Mouse (Mus musculus) limb, embryonic 15.5 days (tissue): ENCODE data around the gene Baiap2. TPM values are rescaled to one million over a fixed set of nuclear protein-coding genes. Genes with fewer than 3 reads are reported as not detected.

Experiments used
- ATAC-seq: fragments of 200-750 bp; cut with Nextera tagmentation; 2 replicates; pipeline ENCODE4 v1.8.0; 2017; ENCODE audit warnings: low read depth, moderate TSS enrichment; ENCODE audit not compliant: insufficient number of reproducible peaks, low FRiP score, low TSS enrichment
- H3K27ac ChIP-seq: fragments of 300-500 bp; sonication (generic); 2 replicates; pipeline ENCODE4 v1.5.1; 2015; ENCODE audit warnings: moderate library complexity, mild to moderate bottlenecking, inconsistent platforms
- H3K27me3 ChIP-seq: fragments of 300-500 bp; sonication (generic); 2 replicates; pipeline ENCODE4 v1.6.1; 2015; ENCODE audit warnings: inconsistent platforms
- H3K36me3 ChIP-seq: fragments of 300-500 bp; sonication (generic); 2 replicates; pipeline ENCODE4 v1.6.1; 2015; ENCODE audit warnings: inconsistent platforms
- H3K4me1 ChIP-seq: fragments of 300-500 bp; sonication (generic); 2 replicates; pipeline ENCODE4 v1.6.1; 2015; ENCODE audit warnings: inconsistent platforms
- H3K4me2 ChIP-seq: fragments of 300-500 bp; sonication (generic); 2 replicates; pipeline ENCODE4 v1.6.1; 2015; ENCODE audit warnings: mild to moderate bottlenecking, inconsistent platforms
- H3K4me3 ChIP-seq: fragments of 300-500 bp; sonication (generic); 2 replicates; pipeline ENCODE4 v1.5.1; 2015; ENCODE audit warnings: mild to moderate bottlenecking, inconsistent platforms
- H3K9ac ChIP-seq: fragments of 300-500 bp; sonication (generic); 2 replicates; pipeline ENCODE4 v1.6.1; 2015; ENCODE audit warnings: inconsistent platforms
- H3K9me3 ChIP-seq: fragments of 300-500 bp; sonication (generic); 2 replicates; pipeline ENCODE4 v1.6.1; 2016; ENCODE audit warnings: inconsistent platforms
- WGBS: fragments of 180-500 bp; shearing (Covaris S2); methylation state at CpG from one replicate; pipeline ENCODE4 v1.1.7; 2015; 5-methylcytosine and 5-hydroxymethylcytosine counted together
- polyA plus RNA-seq: library from polyadenylated mRNA; unstranded; fragments of >200 nt; fragmentation: Nextera tagmentation; extraction: Ambion mirVana; gene quantifications from 2 replicates; pipeline ENCODE4 v1.2.1, GENCODE M21; 2015

Baiap2 gene
- polyA plus RNA-seq, 1 experiment from 2014 or later = 40.2 TPM

DNA sequence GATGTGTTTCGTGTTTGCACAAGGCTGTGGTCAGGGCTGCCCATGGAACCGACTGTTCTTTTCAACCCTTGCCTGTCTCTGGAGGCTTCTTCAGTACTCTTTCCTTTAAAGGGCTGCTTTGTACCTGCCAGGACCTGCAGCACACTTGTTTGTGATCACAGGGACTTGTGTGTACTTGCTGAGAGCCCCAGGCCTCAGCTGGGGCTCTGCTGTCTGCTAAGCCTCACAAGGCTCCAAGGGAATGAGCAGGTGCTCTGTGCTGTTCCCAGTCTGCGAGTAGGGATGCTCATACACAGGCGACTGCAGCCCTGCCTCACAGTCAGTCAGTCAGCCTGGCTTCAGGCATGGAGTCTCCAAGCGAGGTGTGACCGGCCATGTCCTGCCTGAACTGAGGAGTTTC is 23.7 kb downstream of the Baiap2 start:
- Histone ChIP-seq H3K27ac (no peak overlapping the region), H3K9me3 (no peaks in the 10 kb centered on the region), H3K36me3 (peaks cover 27% of the 10 kb centered on the region), H3K4me3 (no peak overlapping the region), H3K27me3 (no peaks in the 10 kb centered on the region), H3K4me2 (no peak overlapping the region), H3K4me1 (peaks cover 20% of the 10 kb centered on the region), H3K9ac (no peak overlapping the region)
- no peak for ATAC-seq
- 68% methylated on average over 6 of the region's 6 CpGs for WGBS

DNA sequence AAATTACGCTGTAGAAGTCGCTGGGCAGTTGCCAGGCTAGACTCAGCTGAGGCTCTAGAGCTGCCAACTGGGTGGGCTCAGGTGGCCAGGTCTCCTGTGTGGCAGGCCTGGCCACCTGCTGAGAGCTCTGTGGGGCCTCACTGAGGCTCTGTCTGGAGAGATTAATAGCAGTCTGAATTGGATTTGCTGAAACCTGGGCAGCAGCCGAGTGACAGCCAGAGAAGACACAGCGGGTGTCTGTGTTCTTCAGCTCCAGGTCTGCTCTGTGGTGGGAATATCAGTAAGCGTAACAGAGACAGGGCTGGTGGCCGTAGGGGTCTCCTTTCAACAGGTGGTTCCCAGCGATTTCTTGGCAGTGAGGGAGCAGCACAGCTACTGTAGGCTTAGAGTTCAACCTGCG is 24.8 kb downstream of the Baiap2 start:
- ATAC-seq = no peak
- no peak overlapping the region for H3K27ac ChIP-seq
- H3K27me3 ChIP-seq = no peaks in the 10 kb centered on the region
- no peak overlapping the region for H3K4me2 ChIP-seq
- no peak overlapping the region for H3K9ac ChIP-seq
- H3K36me3 ChIP-seq = peaks cover 26% of the 10 kb centered on the region
- 70% methylated on average over 8 of the region's 8 CpGs for WGBS
- H3K4me1 ChIP-seq = peaks cover 20% of the 10 kb centered on the region
- H3K9me3 ChIP-seq = no peaks in the 10 kb centered on the region
- H3K4me3 ChIP-seq = no peak overlapping the region

DNA sequence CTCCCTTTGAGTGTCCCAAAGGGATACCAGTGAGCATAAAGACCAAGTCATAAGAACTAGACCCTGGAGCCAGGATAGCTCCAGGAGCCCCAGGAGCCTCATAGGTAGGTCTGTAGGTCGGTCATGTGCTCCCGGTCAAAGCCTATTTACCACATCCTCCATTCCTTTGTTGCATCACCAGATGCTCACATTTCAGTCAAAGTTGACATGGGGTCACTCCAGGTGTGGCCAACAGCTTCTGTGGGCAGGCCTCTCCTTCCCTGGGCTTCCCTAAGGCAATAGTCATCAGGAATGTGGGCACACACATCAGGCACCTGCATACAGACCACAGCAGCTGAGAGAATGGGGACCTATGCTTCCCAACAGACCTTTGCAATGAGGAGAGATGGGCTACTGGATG is 25.3 kb downstream of the Baiap2 start:
- H3K36me3 ChIP-seq = peaks cover 26% of the 10 kb centered on the region
- ATAC-seq = no peak
- no peaks in the 10 kb centered on the region for H3K27me3 ChIP-seq
- no peaks in the 10 kb centered on the region for H3K9me3 ChIP-seq
- H3K4me1 ChIP-seq = peaks cover 20% of the 10 kb centered on the region
- H3K4me3 ChIP-seq = no peak overlapping the region
- no peak overlapping the region for H3K27ac ChIP-seq
- no peak overlapping the region for H3K4me2 ChIP-seq
- H3K9ac ChIP-seq = no peak overlapping the region
- 82% methylated on average over 2 of the region's 2 CpGs for WGBS

DNA sequence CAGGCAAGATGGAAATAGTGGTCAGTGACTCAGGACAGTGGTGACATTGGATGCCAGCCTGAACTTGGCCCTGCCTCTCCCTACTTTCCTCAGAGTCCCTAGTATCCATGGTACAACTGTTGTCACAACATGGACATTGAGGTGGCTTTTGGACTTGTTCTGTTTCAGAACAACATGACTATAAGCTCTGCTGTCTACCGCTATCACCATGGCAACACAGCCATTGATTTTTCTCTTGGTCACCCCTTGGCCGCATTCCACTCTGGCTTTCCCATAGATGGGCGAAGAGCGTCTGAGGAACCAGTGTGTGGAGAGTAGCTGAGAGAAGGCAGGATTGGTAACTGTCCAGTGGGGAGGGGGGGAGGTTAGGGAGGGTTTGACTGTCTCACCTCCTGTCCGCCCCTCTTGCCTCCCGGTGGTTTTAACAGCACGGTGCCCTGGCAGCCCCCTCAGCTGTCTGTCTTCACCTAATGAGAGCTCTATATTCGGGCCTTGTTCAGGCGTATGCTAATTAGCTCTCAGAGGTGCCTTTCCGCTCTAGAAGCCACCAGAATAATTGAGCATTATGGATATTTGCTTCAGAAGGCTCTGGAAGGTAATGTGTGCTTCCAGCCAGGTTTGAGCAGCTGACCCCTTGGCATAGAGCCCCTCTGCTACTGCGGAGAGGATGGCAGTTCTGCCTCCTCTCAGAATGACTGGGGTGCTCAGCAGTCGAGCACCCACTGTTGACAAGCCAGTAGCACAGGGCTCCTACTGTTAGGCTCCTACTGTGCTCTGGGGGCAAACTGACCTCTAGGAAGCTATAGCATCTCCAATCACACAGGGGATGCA is 27.7 kb downstream of the Baiap2 start:
- no peak for ATAC-seq
- 75% methylated on average over 12 of the region's 12 CpGs for WGBS
- Histone ChIP-seq H3K4me2 (no peak overlapping the region), H3K9me3 (no peaks in the 10 kb centered on the region), H3K27me3 (no peaks in the 10 kb centered on the region), H3K4me1 (peaks cover 20% of the 10 kb centered on the region), H3K9ac (no peak overlapping the region), H3K36me3 (peaks cover 24% of the 10 kb centered on the region), H3K27ac (no peak overlapping the region), H3K4me3 (no peak overlapping the region)

DNA sequence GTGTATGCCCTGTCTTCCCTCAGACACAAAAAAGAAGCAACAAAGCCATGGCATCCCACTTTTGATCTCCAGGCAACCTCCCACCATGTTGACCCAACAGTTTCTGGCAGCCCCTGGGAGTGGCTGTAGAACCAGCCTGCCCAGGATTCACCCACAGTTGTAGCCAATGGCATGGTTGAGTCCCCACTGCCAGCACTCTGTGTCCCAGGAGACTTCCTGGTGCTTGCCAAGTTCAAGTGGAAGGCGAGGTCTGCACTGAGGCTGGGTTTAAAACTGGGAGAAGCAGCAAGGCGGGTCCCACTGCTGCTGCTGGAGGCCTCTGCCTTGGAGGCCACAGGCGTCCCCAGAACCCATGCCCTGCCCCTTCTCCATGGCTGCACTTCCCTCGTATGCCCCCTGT is 31.2 kb downstream of the Baiap2 start:
- Histone ChIP-seq H3K4me2 (no peak overlapping the region), H3K4me1 (peaks cover 13% of the 10 kb centered on the region), H3K4me3 (no peak overlapping the region), H3K9ac (no peak overlapping the region), H3K27ac (no peak overlapping the region), H3K36me3 (peaks cover 11% of the 10 kb centered on the region), H3K9me3 (no peaks in the 10 kb centered on the region), H3K27me3 (no peaks in the 10 kb centered on the region)
- WGBS = 86% methylated on average over 4 of the region's 4 CpGs
- no peak for ATAC-seq

DNA sequence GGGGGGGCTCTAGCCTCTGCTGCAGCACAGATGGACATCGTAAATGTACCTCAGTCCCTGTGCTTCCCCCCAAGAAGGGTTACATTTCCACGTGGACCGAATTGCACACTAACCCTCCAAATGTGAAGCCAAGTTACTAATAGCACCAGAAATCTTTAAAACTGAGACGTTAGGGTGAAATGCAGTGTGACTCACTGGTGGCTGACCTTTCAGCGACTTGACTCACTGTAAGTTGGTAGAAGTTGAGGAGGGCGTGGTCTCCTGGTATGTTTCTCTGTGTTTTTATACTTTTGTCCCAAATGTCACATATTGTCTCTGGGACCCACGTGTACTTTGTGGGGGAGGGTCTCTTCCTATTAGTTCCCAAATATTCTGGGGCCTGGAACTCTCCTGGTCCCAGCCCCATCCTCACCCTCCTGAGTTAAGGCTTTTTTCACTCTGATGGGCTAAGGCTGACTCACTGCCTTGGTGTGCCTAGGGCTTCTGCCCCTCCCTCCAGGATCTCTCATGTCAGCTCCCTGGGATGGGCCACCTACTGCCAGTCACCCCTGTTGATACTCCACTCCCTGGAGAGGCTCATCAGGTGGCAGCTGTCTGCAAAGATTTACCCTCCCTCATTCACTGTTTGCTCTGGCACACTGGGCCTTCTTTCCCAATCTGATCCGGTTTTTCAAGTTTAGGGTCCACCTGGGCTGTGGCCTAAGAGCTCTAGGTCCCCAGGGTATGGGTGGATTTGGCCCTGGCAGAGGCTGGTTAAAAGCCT is 33.4 kb downstream of the Baiap2 start:
- Histone ChIP-seq H3K4me2 (no peak overlapping the region), H3K9ac (no peak overlapping the region), H3K27ac (0 out of 2 replicates have a peak overlapping the region, but pooled peaks have one; percentile 57), H3K4me1 (peaks cover 20% of the 10 kb centered on the region), H3K36me3 (peaks cover 6% of the 10 kb centered on the region), H3K9me3 (no peaks in the 10 kb centered on the region), H3K27me3 (no peaks in the 10 kb centered on the region), H3K4me3 (no peak overlapping the region)
- ATAC-seq = peak; percentile 42; the same call in 1 of the 2 replicates
- 54% methylated on average over 8 of the region's 8 CpGs for WGBS

DNA sequence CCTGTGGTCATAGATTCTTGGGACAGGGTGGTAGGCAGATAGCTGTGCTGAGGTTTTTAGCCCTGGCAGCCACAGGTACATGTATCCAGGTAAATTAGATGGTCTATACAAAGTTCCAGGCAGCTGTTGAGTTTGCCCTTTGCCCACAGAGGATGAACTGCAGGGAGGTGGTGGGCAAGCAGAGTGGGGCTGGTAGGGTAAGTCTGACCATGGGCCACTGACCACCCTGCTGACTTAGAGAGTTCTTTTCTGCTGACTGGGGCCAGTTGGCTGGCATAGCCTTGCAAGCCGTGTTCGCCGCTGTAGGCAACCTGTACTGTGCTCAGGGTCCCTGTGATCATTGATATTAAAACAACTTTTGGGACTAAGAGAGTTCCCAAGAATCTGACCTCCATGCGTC is 36.1 kb downstream of the Baiap2 start:
- no peak overlapping the region for H3K4me2 ChIP-seq
- 92% methylated on average over 4 of the region's 4 CpGs for WGBS
- ATAC-seq = no peak

DNA sequence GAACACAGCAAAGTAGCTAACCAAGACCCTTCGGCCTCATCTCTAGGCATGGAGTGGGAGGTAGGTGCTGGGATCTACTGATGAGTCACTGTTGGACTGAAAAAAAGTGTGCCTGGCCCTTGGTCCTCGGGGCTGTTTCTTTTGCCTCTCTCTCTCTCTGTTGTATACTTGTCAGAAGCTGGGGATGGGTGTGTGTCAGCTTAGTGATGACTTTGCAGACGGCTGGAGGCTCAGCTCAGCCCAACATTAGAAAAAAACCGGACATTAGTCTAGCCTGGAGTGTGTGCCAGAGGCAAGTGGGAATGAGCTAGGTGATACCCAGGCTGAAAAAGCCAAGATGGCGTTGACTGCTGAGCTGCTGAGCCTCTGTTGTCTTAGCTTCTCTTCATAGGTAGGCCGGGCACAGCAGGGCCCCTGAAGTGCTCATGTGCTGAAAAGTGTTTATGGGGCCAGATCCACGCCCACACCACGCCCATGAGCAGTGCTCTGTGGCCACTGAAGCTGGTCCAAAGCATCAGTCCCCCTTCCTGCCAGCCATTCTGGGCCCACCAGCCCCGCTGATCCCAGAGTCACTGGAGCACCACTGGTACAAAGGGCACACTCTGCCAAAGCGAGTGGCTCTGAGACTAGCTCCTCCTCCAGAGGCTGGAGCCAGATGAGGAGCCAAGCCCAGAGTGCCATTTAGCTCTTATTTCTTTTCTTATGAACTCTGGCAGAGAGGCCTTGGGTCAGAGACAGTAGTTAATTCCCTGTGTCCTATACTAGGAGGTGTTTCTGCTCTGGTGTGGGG is 37.2 kb downstream of the Baiap2 start:
- no peaks in the 10 kb centered on the region for H3K9me3 ChIP-seq
- H3K27me3 ChIP-seq = no peaks in the 10 kb centered on the region
- peaks cover 23% of the 10 kb centered on the region for H3K4me1 ChIP-seq
- H3K9ac ChIP-seq = no peak overlapping the region
- H3K4me2 ChIP-seq = no peak overlapping the region
- H3K27ac ChIP-seq = no peak overlapping the region
- H3K4me3 ChIP-seq = no peak overlapping the region
- no peak for ATAC-seq
- 68% methylated on average over 10 of the region's 10 CpGs for WGBS
- peaks cover 33% of the 10 kb centered on the region for H3K36me3 ChIP-seq

More for the DNA sequence above, 36.1 kb downstream of the Baiap2 start:
- no peak overlapping the region for H3K4me3 ChIP-seq
- H3K36me3 ChIP-seq = peaks cover 29% of the 10 kb centered on the region
- no peak overlapping the region for H3K9ac ChIP-seq
- H3K4me1 ChIP-seq = peaks cover 23% of the 10 kb centered on the region
- H3K27ac ChIP-seq = no peak overlapping the region
- H3K27me3 ChIP-seq = no peaks in the 10 kb centered on the region
- no peaks in the 10 kb centered on the region for H3K9me3 ChIP-seq

DNA sequence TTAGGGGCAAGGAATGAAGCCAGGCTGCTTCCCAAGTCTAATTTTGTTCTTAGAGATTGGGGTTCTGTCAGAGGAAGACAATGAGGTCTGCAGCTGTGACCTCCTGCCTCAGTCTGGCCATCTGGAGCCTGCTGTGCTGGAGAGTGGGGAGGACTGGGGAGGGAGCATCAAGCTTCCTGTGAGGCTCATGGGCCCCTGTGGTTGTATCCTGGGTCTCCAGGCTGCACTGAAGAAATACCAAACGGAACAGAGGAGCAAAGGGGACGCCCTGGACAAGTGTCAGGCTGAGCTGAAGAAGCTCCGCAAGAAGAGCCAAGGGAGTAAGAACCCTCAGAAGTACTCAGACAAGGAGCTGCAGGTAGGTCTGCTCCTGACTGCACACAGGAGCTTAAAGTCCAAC is 39.2 kb downstream of the Baiap2 start:
- no peak for ATAC-seq
- Histone ChIP-seq H3K9me3 (no peaks in the 10 kb centered on the region), H3K27ac (no peak overlapping the region), H3K4me1 (peaks cover 20% of the 10 kb centered on the region), H3K27me3 (no peaks in the 10 kb centered on the region), H3K9ac (no peak overlapping the region), H3K36me3 (peaks cover 40% of the 10 kb centered on the region), H3K4me2 (no peak overlapping the region), H3K4me3 (no peak overlapping the region)
- WGBS = 82% methylated on average over 3 of the region's 3 CpGs

DNA sequence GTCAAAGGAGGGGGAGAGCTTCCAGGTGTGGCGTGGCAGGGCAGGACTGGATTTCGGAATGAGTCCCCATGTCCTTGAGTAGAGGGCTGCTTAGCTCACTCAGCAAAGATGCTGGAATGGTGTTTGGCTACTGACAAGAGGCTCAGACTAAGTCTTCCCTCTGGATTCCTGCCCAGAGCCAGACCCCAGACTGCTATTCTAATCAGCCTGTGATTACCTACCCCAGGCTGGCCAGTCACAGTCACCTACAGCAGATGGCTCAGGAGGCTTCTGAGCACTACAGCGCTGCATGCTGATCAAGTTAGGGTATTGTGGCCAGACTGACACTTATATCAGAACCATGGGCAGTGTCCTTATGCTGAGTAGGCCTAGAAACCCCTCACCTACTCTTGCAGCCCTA is 39.7 kb downstream of the Baiap2 start:
- Histone ChIP-seq H3K9ac (no peak overlapping the region), H3K27me3 (no peaks in the 10 kb centered on the region), H3K27ac (no peak overlapping the region), H3K36me3 (peaks cover 45% of the 10 kb centered on the region), H3K9me3 (no peaks in the 10 kb centered on the region), H3K4me3 (no peak overlapping the region), H3K4me1 (peaks cover 15% of the 10 kb centered on the region), H3K4me2 (no peak overlapping the region)
- 92% methylated on average over 3 of the region's 3 CpGs for WGBS
- ATAC-seq = no peak

DNA sequence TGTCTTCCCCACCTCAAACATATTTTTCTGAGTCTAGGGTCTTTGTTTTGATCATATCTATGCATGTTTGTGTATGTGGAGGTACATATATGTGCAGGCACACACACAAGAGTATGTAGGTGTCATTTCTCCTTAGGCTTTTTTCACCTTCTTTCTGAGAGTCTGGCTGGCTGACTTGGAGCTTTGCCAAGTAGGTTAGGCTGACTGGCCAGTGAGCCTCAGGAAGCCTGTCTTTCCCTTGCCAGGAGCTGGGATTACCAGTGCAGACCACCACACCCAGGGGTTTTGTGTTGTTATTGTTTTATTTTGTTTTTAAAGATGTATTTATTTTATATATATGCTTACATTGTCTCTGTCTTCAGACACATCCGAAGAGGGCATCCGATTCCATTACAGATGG is 40.6 kb downstream of the Baiap2 start:
- 96% methylated on average over 2 of the region's 2 CpGs for WGBS
- no peaks in the 10 kb centered on the region for H3K9me3 ChIP-seq
- H3K4me1 ChIP-seq = peaks cover 10% of the 10 kb centered on the region; the same call in 1 of the 2 replicates
- no peak overlapping the region for H3K9ac ChIP-seq
- no peak overlapping the region for H3K4me3 ChIP-seq
- no peak overlapping the region for H3K27ac ChIP-seq
- H3K4me2 ChIP-seq = no peak overlapping the region
- H3K36me3 ChIP-seq = peaks cover 47% of the 10 kb centered on the region
- no peak for ATAC-seq
- H3K27me3 ChIP-seq = no peaks in the 10 kb centered on the region
